ENCODE assay signal across 8 mouse cellular contexts in genomic region chr6:83326394-83326736, GRCm38 (mm10). TPM values are rescaled to one million over a fixed set of nuclear protein-coding genes. Genes with fewer than 3 reads are reported as not detected.
A peak's percentile ranks its signal among the peaks of the same experiment; 100 is the strongest.
DNase-seq lines count a peak whose midpoint lies in the region; ATAC-seq and TF ChIP-seq lines count a peak whose summit lies in the region.

No protein-coding gene starts in this region.

- H3K4me3 ChIP-seq in heart, embryonic 13.5 days, result peak overlapping the region; percentile 70
- peak overlapping the region; percentile 100 for H3K4me3 ChIP-seq in ES-Bruce4 (ENCODE audit: low read depth, low read length)
- H3K4me3 ChIP-seq in forebrain, embryonic 16.5 days (replicated peaks; ENCODE audit: low read length), result peak overlapping the region; percentile 69
- H3K4me3 ChIP-seq in liver, postnatal 0 days (ENCODE audit: low read depth, low read length), result peak overlapping the region; percentile 84

- TF ChIP-seq POLR2A in ES-Bruce4 (IDR thresholded peaks at IDR 0.05; ENCODE audit: insufficient read depth, low read length), result no peak

- 4% methylated on average over 6 of the region's 6 CpGs for WGBS in heart, embryonic 13.5 days
- WGBS in forebrain, embryonic 16.5 days, result 8% methylated on average over 6 of the region's 6 CpGs
- 4% methylated on average over 6 of the region's 6 CpGs for WGBS in liver, postnatal 0 days (ENCODE audit: insufficient replicate concordance)

- ATAC-seq in heart, embryonic 13.5 days (ENCODE audit: extremely low read depth, insufficient number of reproducible peaks, low FRiP score, low TSS enrichment), result no peak
- no peak for ATAC-seq in forebrain, embryonic 16.5 days
- peak; percentile 5 for ATAC-seq in liver, postnatal 0 days

- no peaks in the 10 kb centered on the region for H3K9me3 ChIP-seq in heart, embryonic 13.5 days
- no peaks in the 10 kb centered on the region for H3K9me3 ChIP-seq in ES-Bruce4 (replicated peaks; ENCODE audit: control insufficient read depth, insufficient read depth, low read length, poor library complexity, severe bottlenecking)
- H3K9me3 ChIP-seq in forebrain, embryonic 16.5 days (ENCODE audit: control insufficient read depth, low read length), result no peaks in the 10 kb centered on the region
- no peaks in the 10 kb centered on the region for H3K9me3 ChIP-seq in liver, postnatal 0 days (ENCODE audit: low read length)

- H3K27me3 ChIP-seq in heart, embryonic 13.5 days (replicated peaks), result no peaks in the 10 kb centered on the region
- no peaks in the 10 kb centered on the region for H3K27me3 ChIP-seq in ES-Bruce4 (ENCODE audit: control insufficient read depth, insufficient read depth, low read length, poor library complexity, severe bottlenecking)
- no peaks in the 10 kb centered on the region for H3K27me3 ChIP-seq in forebrain, embryonic 16.5 days (replicated peaks; ENCODE audit: control insufficient read depth, insufficient read depth, low read length)
- no peaks in the 10 kb centered on the region for H3K27me3 ChIP-seq in liver, postnatal 0 days (ENCODE audit: insufficient read depth, low read length)

- peaks cover 30% of the 10 kb centered on the region for H3K36me3 ChIP-seq in heart, embryonic 13.5 days
- H3K36me3 ChIP-seq in ES-Bruce4 (ENCODE audit: control insufficient read depth, insufficient read depth, low read length, poor library complexity, severe bottlenecking), result peaks cover 20% of the 10 kb centered on the region
- H3K36me3 ChIP-seq in forebrain, embryonic 16.5 days (ENCODE audit: control insufficient read depth, insufficient read depth), result peaks cover 7% of the 10 kb centered on the region
- peaks cover 30% of the 10 kb centered on the region for H3K36me3 ChIP-seq in liver, postnatal 0 days (replicated peaks; ENCODE audit: insufficient read depth, low read length)

- DNase-seq in heart, adult 11 months, result no peak
- no peak for DNase-seq in liver, postnatal 0 days
- DNase-seq in left cerebral cortex, adult 8-10 months (ENCODE audit: low spot score in 2 of 2), result no peak
- no peak for DNase-seq in adrenal gland, adult (ENCODE audit: inconsistent age in 2 of 2, low spot score in 1 of 2)
- no peak for DNase-seq in ovary, adult 18-20 months (ENCODE audit: low spot score)

- no peak for TF ChIP-seq CTCF in ES-Bruce4 (IDR thresholded peaks at IDR 0.05; ENCODE audit: low read depth, low read length)
- TF ChIP-seq CTCF in liver, postnatal 0 days (IDR thresholded peaks at IDR 0.05; ENCODE audit: low read depth), result no peak

- peaks cover 22% of the 10 kb centered on the region for H3K4me1 ChIP-seq in heart, embryonic 13.5 days
- H3K4me1 ChIP-seq in ES-Bruce4 (ENCODE audit: control insufficient read depth, insufficient read depth, low read length), result no peaks in the 10 kb centered on the region
- H3K4me1 ChIP-seq in forebrain, embryonic 16.5 days (replicated peaks; ENCODE audit: control insufficient read depth, insufficient read depth, low read length), result peaks cover 16% of the 10 kb centered on the region
- peaks cover 14% of the 10 kb centered on the region for H3K4me1 ChIP-seq in liver, postnatal 0 days (ENCODE audit: insufficient read depth)

- peak overlapping the region; percentile 95 for H3K9ac ChIP-seq in heart, embryonic 13.5 days
- peak overlapping the region; percentile 93 for H3K9ac ChIP-seq in ES-Bruce4 (ENCODE audit: low read depth, poor library complexity, severe bottlenecking)
- H3K9ac ChIP-seq in forebrain, embryonic 16.5 days (replicated peaks; ENCODE audit: low read depth, low read length), result peak overlapping the region; percentile 96
- peak overlapping the region; percentile 89 for H3K9ac ChIP-seq in liver, postnatal 0 days (replicated peaks)

- TF ChIP-seq EP300 in ES-Bruce4 (IDR thresholded peaks at IDR 0.05; ENCODE audit: insufficient read depth, low read depth, low read length), result no peak
- TF ChIP-seq EP300 in liver, postnatal 0 days (IDR thresholded peaks at IDR 0.05; ENCODE audit: low read depth), result no peak

- H3K4me2 ChIP-seq in heart, embryonic 13.5 days, result peak overlapping the region; percentile 88
- H3K4me2 ChIP-seq in forebrain, embryonic 16.5 days (ENCODE audit: low read length), result peak overlapping the region; percentile 92
- peak overlapping the region; percentile 96 for H3K4me2 ChIP-seq in liver, postnatal 0 days (ENCODE audit: low read depth, low read length)

- H3K27ac ChIP-seq in heart, embryonic 13.5 days (replicated peaks), result peak overlapping the region; percentile 95
- H3K27ac ChIP-seq in ES-Bruce4 (ENCODE audit: insufficient read depth, low read length), result peak overlapping the region; percentile 32; the same call in 1 of the 2 replicates
- peak overlapping the region; percentile 89 for H3K27ac ChIP-seq in forebrain, embryonic 16.5 days (ENCODE audit: low read length)
- peak overlapping the region; percentile 97 for H3K27ac ChIP-seq in liver, postnatal 0 days (ENCODE audit: low read depth)

RNA-seq across cellular contexts. Expression of gene Mob1a, which starts 0.5 kb away (rescaled TPM):
- 30.4 and 30.7 TPM in 2 replicates for polyA plus RNA-seq in heart, embryonic 13.5 days (2015; fragmentation: Nextera tagmentation; extraction: Ambion mirVana)
- 49.5 and 62.1 TPM in 2 replicates for polyA plus RNA-seq in ES-Bruce4 (2011; ENCODE audit: insufficient read depth, insufficient read length, low read depth, missing spikeins)
- polyA plus RNA-seq in forebrain, embryonic 16.5 days (2015; fragmentation: Nextera tagmentation; extraction: Ambion mirVana), result 30.2 and 36.6 TPM in 2 replicates
- polyA plus RNA-seq in liver, postnatal 0 days (2015; fragmentation: Nextera tagmentation; extraction: Ambion mirVana), result 17.2 and 20.9 TPM in 2 replicates
- 10 to 100 TPM; 16.8 to 22.9 (median 17.5) TPM for total RNA-seq in left cerebral cortex, adult 8-10 months (2022)

RNA-seq across cellular contexts. Expression of gene Mthfd2, which starts 0.7 kb away (rescaled TPM):
- 27.6 and 30.9 TPM in 2 replicates for polyA plus RNA-seq in heart, embryonic 13.5 days (2015; fragmentation: Nextera tagmentation; extraction: Ambion mirVana)
- polyA plus RNA-seq in ES-Bruce4 (2011; ENCODE audit: insufficient read depth, insufficient read length, low read depth, missing spikeins), result 58.4 and 63.8 TPM in 2 replicates
- 22.3 and 28.6 TPM in 2 replicates for polyA plus RNA-seq in forebrain, embryonic 16.5 days (2015; fragmentation: Nextera tagmentation; extraction: Ambion mirVana)
- 16.6 and 20.9 TPM in 2 replicates for polyA plus RNA-seq in liver, postnatal 0 days (2015; fragmentation: Nextera tagmentation; extraction: Ambion mirVana)
- 1 to 10 TPM; 5.3 to 8.7 (median 7.0) TPM for total RNA-seq in left cerebral cortex, adult 8-10 months (2022)

RNA-seq across cellular contexts. Expression of gene Bola3, which starts 22.6 kb away (rescaled TPM):
- 233 and 264 TPM in 2 replicates for polyA plus RNA-seq in heart, embryonic 13.5 days (2015; fragmentation: Nextera tagmentation; extraction: Ambion mirVana)
- polyA plus RNA-seq in ES-Bruce4 (2011; ENCODE audit: insufficient read depth, insufficient read length, low read depth, missing spikeins), result 37.9 and 38.1 TPM in 2 replicates
- polyA plus RNA-seq in forebrain, embryonic 16.5 days (2015; fragmentation: Nextera tagmentation; extraction: Ambion mirVana), result 48.2 and 49.3 TPM in 2 replicates
- 277 and 286 TPM in 2 replicates for polyA plus RNA-seq in liver, postnatal 0 days (2015; fragmentation: Nextera tagmentation; extraction: Ambion mirVana)
- total RNA-seq in left cerebral cortex, adult 8-10 months (2022), result 10 to 100 TPM; 34.5 to 61.7 (median 53.5) TPM

Comparison
In these comparisons a context has a peak if more than half of its experiments do, and no peak if none do; other contexts are left out.
1. H3K27ac ChIP-seq: peak in every context shown above with its lines; median percentile 97 in liver, postnatal 0 days; 95 in heart, embryonic 13.5 days; 89 in forebrain, embryonic 16.5 days; 32 in ES-Bruce4.